Mouse (Mus musculus): ENCODE results near the gene Adipor2. TPM values are rescaled to one million over a fixed set of nuclear protein-coding genes. Genes with fewer than 3 reads are reported as not detected.

The Adipor2 gene
- total RNA-seq, 2 experiments from 2014 or later = 37.7 to 44.4 TPM

Other genes with a start within 250 kb of the Adipor2 start
- gene Dcp1b, start 242.5 kb downstream of the Adipor2 start, total RNA-seq (2021) = 10 to 100 TPM; 11.7 to 14.5 TPM
- 10 to 100 TPM; 66.9 to 73.5 TPM for gene Cacna1c, start 221.3 kb downstream of the Adipor2 start, total RNA-seq (2021)
- 1 to 10 TPM; 1.7 to 3.1 TPM for gene Cacna2d4, start 181.2 kb downstream of the Adipor2 start, total RNA-seq (2021)
- gene Lrtm2, start 86.9 kb downstream of the Adipor2 start, total RNA-seq (2021) = 10 to 100 TPM; 43.5 to 48.3 TPM
- 10 to 100 TPM; 25.3 to 26.8 TPM for gene Fbxl14, start 62.0 kb upstream of the Adipor2 start, total RNA-seq (2021)
- gene Wnt5b, start 126.6 kb upstream of the Adipor2 start, total RNA-seq (2021) = 1 to 10 TPM; 1.4 to 1.5 TPM